ENCODE assay signal across 27 mouse cellular contexts in genomic region chr8:78734721-78735517, GRCm38 (mm10).
"Had no signal": no experiment of that assay in that cellular context is flagged by ENCODE, and none has a peak within 500 bp of the region (broad histone marks: within the 10 kb centered on the region; RNA-seq: fewer than 3 reads in every experiment).

No protein-coding gene starts in this region.

- H3K4me1 ChIP-seq: hindbrain, embryonic 13.5 days; hindbrain, embryonic 15.5 days; liver, embryonic 13.5 days had no signal

- DNase-seq: gastrocnemius, adult 2 months; gastrocnemius, postnatal 10 days; gastrocnemius, postnatal 25 days; heart, adult 2 months; heart, postnatal 14 days; heart, postnatal 36 days; kidney, adult 11 months; kidney, adult 2 months; kidney, adult 9 months; kidney, postnatal 14 days; kidney, postnatal 36 days; layer of hippocampus, adult 9-11 months; layer of hippocampus, postnatal 36 days; liver; liver, embryonic 13.5 days had no signal

- H3K9me3 ChIP-seq: heart, embryonic 13.5 days; heart, embryonic 15.5 days; hindbrain, embryonic 13.5 days; hindbrain, embryonic 15.5 days; kidney, embryonic 15.5 days; limb, embryonic 10.5 days; limb, embryonic 12.5 days; liver, embryonic 13.5 days had no signal

- H3K4me2 ChIP-seq: heart, embryonic 11.5 days; heart, embryonic 13.5 days; heart, embryonic 15.5 days; hindbrain, embryonic 13.5 days; hindbrain, embryonic 15.5 days; kidney, embryonic 15.5 days; limb, embryonic 12.5 days; liver, embryonic 11.5 days; liver, embryonic 13.5 days had no signal

- H3K4me3 ChIP-seq: gastrocnemius, adult 2 months; heart, adult 2 months; heart, embryonic 13.5 days; heart, embryonic 15.5 days; hindbrain, embryonic 13.5 days; hindbrain, embryonic 15.5 days; kidney, embryonic 15.5 days; limb, embryonic 10.5 days; limb, embryonic 12.5 days; liver, embryonic 13.5 days had no signal

- H3K27ac ChIP-seq: gastrocnemius, adult 2 months; heart, adult 2 months; heart, embryonic 13.5 days; heart, embryonic 15.5 days; hindbrain, embryonic 13.5 days; hindbrain, embryonic 15.5 days; hindbrain, postnatal 0 days; kidney, embryonic 15.5 days; kidney, postnatal 0 days; limb, embryonic 10.5 days; limb, embryonic 12.5 days; liver, embryonic 13.5 days had no signal

- H3K27me3 ChIP-seq: heart, embryonic 13.5 days; heart, embryonic 15.5 days; hindbrain, embryonic 13.5 days; hindbrain, embryonic 15.5 days; kidney, embryonic 15.5 days; limb, embryonic 12.5 days; liver, embryonic 13.5 days had no signal

- ATAC-seq: hindbrain, postnatal 0 days; intestine, embryonic 16.5 days had no signal

- H3K9ac ChIP-seq: heart, embryonic 13.5 days; heart, embryonic 15.5 days; hindbrain, embryonic 13.5 days; hindbrain, embryonic 15.5 days; kidney, embryonic 15.5 days; limb, embryonic 12.5 days; liver, embryonic 13.5 days had no signal
